Mouse (Mus musculus): Measurements from ENCODE around the gene Gm973.

Gm973 gene

DNA sequence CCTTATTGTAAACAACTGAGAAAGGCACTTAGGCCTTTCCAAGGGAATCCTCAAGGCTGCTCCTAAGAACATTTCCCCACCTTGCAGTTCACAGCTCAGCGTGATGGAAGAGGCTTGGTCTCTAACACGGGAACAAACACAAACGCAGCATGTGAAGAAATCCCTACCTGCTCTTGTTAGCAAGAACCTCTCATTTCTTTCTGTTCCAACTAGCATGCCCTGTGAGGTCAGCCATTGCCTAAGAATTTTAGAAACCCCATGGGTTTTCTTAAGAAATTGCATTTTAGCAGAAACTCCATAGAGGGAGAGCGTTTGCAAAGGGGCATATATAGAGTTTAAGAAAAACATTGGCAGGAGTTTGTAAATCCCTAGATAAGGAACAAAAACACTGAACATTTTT is 27.6 kb upstream of the Gm973 start:
- in situ Hi-C loops (cut with MboI; ENCODE audit: unreplicated experiment in 2 of 2), result loop anchor here in 1 of 2 experiments (25.0 kb wide), 1 partner anchor 726 kb away; no protein-coding TSS in a partner anchor

DNA sequence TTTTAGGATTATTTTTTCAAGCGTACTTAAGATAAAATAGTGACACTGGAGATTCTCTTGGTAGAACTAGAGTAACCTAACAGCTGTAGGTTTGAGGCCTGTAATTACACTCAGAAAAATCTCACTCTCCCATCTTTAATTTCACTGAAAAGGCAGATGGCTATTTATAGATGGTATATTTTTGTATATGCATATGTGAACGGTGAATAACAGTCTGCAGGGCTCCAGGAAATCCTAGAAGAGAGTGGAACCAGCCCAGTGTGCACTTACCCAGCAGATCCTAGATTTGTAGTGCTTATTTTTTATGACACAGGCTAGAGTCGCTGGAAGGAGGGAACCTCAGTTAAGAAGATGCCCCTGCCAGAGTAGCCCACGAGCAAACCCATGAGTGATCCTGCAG is 27.1 kb upstream of the Gm973 start:
- in situ Hi-C loops (cut with MboI; ENCODE audit: unreplicated experiment in 2 of 2), result loop anchor here in 1 of 2 experiments (25.0 kb wide), 1 partner anchor 727 kb away; no protein-coding TSS in a partner anchor

DNA sequence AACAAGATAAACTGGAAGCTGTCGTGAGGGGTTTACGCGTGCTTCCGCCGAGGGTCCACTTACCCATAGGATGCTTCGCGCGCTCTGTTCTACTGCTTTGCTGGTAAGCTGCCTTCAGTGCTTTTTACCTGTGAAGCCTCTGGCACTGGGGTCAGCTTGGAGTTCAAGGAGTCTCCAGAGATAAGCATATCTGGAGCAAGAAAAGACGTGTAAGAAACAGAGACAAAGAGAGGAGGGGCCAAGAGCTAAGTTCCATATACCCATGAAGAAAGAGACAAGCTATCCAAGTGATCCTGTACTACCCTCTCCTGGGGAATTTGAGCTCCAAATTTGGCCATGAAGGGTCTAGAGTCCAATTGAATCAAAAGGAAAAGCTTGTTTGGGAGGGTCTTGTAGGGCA is 24.5 kb upstream of the Gm973 start:
- in situ Hi-C loops (cut with MboI; ENCODE audit: unreplicated experiment in 2 of 2), result loop anchor here in 1 of 2 experiments (25.0 kb wide), 1 partner anchor 729 kb away; no protein-coding TSS in a partner anchor

DNA sequence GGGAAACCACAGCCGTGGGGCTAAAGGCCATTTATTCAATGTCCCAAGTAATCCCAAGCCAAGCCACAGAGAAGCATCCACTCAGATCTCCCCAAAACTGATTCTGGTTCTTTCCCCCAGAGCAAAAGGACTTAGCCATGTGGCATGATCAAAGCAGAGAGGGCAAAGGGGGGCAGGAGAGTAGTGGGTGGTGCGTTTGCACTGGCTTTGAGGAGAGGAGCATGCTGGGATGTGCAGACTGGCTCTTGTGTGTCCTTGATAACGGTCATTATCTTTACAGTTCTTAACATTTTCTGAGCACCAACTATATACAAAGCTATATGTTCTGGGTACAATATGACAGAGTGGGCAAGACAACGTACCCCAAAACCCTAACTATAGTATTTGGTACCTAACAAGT is 23.6 kb upstream of the Gm973 start:
- in situ Hi-C loops (cut with MboI; ENCODE audit: unreplicated experiment in 2 of 2), result loop anchor here in 1 of 2 experiments (25.0 kb wide), 1 partner anchor 730 kb away; no protein-coding TSS in a partner anchor

DNA sequence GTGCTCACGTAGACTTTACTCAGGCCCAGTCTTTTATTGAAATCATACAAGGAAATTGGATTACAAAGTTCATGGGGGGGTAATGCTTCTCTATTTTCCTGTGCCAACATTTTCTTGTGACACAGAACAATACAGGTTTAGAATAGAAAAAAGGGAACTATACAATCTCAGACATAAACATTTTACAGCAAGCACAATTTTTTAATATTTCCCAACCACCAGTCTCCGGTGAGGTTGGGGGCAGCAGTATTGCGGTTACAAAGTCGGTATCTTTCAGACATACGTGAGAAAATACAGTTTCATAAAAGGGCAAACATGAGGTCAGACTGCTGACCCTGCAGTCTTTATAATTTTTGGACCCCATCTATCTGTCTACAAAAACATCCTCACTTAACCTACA is 20.1 kb upstream of the Gm973 start:
- in situ Hi-C loops (cut with MboI; ENCODE audit: unreplicated experiment in 2 of 2), result loop anchor here in 1 of 2 experiments (25.0 kb wide), 1 partner anchor 734 kb away; no protein-coding TSS in a partner anchor

DNA sequence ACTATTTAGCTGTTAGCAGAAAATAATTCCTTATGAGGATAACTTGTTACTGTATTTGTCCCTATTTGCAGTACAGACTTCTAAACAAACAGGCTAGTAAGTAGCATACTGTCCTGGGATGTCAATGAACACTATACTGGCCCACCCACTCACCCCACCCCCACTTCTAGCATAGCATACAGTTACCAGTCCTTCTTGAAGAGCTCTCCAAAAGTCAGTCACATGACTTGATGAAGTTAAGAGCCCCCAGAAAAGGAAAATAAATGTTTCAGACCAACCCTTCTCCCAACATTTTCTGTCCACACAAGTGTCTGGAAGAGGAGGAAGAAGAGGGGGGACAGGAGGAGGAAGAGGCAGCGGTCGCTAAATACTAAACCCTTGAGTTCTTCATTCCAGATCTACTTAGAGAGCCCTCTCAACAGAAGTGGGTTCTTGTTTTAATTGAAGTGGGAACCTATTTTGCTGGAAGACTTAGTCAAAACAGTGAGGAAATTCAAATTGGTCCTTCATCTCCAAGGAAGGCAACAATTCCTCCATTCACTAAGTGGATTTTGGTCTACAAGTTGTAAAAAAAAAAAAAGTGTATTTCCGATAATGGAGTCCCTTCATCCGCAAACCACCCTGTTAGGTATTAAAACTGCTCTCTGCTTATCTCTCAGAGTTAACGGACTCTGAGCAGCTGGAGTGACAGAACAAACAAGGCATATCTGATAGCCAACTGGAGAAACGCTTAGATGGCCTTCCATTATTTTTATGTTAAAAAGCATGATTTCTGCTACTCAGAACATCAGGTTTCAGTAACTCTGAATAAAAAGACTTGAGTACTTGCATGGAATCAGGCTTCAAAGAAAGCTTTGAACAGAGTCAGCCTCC is 18.1 kb upstream of the Gm973 start:
- in situ Hi-C loops (cut with MboI; ENCODE audit: unreplicated experiment in 2 of 2), result loop anchor here in 1 of 2 experiments (25.0 kb wide), 1 partner anchor 736 kb away; no protein-coding TSS in a partner anchor

DNA sequence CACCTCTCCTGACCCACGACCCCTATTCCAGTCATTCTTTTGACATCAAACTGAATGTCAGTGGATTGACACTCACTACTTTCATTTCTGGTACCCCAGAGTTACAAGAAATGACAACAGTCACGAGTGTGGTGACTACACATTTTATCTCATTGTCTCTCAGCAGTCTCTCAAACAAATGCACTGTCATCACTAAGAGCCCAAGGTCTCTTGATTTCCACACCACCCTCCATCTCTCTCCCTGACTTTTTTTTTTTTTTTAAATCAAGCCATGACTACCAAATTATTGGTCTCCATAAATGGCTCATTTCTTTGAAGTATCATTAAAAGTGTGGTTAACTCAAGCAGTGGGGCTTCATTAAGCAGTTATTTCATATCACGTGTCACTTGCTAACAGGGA is 16.7 kb upstream of the Gm973 start:
- in situ Hi-C loops (cut with MboI; ENCODE audit: unreplicated experiment in 2 of 2), result loop anchor here in 1 of 2 experiments (25.0 kb wide), 1 partner anchor 737 kb away; no protein-coding TSS in a partner anchor

DNA sequence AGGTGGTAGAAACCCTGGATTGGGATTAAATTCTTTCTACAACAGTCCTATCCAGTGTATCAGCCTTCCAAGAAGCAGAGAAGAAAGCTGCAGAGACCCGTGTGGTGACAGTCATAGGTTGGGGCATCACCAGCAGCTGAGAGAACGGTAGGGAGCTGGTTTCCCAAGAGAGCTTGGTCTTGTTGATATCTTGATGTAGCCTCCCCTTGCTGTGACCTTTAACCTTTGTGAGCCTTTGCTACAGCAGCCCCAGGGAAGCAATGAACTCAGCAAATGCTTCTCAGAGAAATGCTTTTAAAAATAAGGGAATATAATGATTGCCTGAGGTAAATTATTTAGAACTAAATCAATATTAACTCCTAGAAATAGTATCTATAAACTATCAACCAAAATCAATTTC is 13.7 kb upstream of the Gm973 start:
- in situ Hi-C loops (cut with MboI; ENCODE audit: unreplicated experiment in 2 of 2), result no loop called here

DNA sequence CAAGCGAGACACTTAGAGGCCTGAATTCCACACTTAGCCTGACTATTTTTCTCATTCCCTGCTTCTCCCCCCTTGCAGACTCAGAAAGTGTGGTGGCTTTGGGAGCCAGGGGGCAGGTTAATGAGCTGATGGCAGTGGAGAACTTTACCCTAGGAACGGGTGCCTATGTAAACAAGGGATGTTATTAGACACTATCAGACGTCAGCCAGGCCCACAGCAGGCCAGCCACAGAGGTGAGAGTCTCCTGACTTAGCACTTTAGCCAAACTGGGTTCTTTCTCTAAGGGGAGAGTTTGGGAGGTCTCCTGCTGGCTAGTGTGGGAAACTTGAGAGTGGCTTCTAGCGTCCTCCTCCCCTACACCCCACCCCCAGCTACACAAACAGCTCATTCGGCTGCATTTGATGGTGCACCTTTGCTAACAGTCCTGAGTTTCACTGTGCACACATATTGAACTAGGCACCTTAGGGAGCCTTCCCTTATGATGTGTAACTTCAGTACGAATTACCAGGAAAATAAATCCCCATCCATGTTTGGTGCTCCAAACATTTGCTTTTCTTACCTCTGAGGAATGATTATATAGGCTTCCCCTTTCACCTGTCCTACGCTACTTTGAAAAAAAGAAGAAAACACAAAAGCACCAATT is 12.3 kb upstream of the Gm973 start:
- in situ Hi-C loops (cut with MboI; ENCODE audit: unreplicated experiment in 2 of 2), result no loop called here

DNA sequence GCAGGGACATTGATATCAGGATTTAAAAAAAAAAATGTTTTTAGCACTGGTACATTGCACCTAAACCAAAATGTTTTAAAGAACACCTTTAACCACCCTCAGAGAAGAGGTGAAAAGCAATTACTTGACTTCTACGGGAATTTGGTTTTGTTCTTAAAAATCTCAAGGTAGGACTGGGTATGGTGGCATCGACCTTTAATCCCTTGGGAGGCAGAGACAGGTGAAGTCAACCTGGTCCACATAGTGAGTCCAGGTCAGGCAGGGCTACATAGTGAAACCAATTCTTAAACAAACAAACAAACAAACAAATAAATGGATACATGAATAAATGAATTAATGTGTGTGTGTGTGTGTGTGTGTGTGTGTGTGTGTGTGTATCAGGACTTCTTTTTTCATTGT is 11.8 kb upstream of the Gm973 start:
- in situ Hi-C loops (cut with MboI; ENCODE audit: unreplicated experiment in 2 of 2), result no loop called here

DNA sequence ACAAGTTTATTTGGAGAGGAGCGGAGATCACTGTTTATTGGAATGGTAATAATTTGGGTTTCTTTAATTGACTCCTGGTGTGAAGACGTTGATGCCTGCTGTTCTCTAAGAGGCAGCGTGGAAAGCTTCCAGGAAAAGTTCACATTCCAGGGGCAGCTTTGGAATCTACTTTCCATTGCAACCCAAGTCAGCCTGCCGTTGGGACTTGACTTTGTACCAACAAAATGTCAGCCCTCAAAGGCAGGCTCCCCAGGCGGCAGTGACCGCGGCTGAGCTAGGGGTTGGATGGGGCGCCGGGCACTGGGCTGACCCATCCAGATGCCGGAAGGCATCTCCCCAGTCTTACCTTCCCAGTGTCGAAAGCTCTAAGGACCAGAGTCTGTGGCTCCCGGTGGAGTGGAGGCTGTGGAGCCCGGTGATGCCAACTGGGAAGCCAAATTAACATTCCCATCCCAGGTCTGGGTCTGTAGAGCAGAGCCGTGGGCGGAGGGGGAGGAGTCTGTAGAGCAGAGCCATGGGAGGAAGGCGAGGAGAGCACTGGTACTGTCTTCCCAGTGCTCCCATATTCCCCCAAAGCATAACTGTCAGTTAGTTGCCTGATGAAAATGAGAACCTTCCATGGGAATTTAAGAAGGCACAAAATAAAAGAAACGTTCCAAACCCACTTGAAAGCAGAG is 7.5 kb upstream of the Gm973 start:
- in situ Hi-C loops (cut with MboI; ENCODE audit: unreplicated experiment in 2 of 2), result no loop called here

DNA sequence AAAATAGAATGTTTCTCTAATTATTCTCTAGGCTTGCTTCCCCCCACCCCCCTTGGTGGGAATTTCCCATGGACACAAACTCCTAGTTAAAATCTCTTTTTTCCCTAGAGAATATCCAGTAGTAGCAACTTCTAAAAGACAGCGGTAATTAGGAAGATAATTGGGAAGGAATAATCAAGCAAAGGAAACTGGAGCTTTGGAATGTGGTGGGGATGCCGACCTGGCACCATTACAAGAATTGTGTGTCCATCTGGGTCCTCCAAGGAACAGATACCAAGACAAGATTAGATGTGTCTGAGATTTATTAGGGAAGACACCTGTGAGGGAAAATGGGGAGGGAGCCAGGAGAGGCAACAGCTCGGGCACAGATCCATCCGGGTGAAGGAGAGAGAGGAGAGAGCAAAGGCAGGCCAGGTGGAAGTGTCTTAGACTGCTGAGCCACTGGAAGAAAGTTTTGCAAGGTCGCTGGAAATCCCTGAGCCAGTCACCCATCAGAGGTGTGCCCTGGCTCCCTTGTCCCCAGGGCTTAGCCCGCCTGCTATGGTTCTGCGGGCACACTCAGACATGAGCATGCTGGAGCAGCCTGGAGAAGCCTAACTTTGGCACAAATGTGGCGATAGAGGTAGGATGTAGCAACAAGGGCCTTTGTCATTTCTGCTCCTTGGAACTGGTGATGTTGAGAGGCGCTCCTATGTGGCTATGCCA is 4.3 kb upstream of the Gm973 start:
- in situ Hi-C loops (cut with MboI; ENCODE audit: unreplicated experiment in 2 of 2), result no loop called here

DNA sequence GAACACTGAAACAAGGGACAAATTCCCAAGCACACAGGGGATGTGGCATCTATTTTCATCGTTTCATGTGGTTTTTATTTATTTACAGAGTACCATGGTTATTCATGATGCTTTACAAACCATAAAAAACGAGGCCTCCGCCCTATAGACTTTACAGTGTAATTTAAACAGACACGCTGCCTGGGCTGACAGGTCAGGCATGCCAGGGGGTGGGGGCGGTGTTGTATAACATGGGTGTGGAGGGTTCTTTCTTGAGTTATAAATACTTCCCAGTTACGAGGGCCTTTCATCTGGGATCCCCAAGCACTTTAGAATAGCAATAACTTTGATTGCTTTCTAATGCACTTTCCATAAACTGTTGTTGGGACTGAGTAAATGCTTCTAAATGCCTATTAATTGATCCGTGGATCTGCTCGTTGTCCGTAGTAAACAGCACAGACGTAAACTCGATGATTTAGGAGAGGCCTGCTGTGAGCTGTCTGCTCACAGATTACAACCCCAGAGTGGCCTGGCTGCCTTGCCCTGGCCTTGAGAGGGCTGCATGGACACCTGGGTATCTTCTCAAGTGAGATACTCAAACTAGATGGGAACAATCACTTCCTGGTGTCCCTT is 4.3 kb downstream of the Gm973 start:
- in situ Hi-C loops (cut with MboI; ENCODE audit: unreplicated experiment in 2 of 2), result no loop called here

DNA sequence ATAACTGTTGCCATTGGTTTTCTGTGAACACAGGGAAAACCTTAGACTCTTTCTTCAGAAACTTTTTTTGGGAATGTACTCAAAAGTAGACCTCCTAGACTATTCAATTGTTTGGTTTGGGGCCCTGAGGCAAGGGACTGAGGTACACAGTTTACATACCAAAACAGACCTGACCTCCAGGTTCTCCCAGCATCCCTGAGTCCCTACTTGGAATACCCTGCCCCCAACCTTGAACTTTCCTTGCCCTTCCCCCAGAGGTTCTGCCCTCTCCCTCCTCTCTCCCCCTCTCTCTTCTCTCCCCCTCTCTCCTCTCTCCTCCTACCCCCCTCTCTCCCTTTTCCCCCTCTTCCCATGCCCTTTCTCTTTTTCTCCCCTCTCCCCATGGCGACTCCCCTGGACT is 6.4 kb downstream of the Gm973 start:
- in situ Hi-C loops (cut with MboI; ENCODE audit: unreplicated experiment in 2 of 2), result no loop called here

DNA sequence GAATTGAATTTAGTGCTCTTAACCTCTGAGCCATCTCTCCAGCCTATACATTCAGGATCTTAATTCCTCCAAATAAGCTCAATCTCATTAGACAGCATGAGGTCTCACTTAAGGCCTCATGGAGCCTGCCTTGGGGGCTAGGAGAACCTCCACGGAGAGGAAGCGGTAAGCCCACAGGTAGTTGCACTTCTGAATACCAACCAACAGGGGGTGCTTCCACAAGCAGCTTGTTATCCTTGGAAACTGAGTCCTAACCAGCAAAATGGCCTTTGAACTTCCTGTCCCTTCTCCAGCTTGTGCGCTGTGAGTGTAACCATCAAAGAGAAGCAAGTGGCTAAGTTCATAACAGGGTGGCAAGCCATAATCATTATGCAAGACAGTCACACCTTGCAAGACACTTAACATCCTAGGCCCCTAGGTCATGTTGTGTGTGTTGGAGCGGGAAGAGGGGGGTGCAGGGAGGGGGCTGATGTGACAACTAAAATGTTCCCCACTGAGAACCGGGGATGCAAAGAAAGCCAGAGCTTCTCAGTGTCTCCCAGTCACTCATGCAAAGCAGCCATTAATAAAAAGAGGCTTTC is 7.4 kb downstream of the Gm973 start:
- in situ Hi-C loops (cut with MboI; ENCODE audit: unreplicated experiment in 2 of 2), result no loop called here

DNA sequence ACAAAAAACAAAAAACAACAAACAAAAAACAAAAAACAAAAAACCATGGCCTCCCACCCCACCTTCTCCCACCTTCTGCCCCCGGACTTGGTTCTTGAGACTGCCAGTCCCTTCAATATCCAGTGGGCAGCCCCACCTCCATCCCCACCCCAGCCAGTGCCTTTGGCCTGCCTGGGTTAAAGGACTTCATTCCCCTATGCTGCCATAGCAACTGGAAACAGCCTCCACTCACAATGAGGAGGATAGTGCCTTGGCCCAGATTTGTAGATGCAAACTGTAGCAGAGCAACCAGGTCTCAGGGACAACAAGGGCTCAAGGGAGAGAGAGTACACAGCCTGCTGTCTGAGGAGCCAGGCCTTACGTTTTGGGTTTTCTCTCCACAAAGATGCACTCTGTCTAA is 8.0 kb downstream of the Gm973 start:
- in situ Hi-C loops (cut with MboI; ENCODE audit: unreplicated experiment in 2 of 2), result no loop called here

DNA sequence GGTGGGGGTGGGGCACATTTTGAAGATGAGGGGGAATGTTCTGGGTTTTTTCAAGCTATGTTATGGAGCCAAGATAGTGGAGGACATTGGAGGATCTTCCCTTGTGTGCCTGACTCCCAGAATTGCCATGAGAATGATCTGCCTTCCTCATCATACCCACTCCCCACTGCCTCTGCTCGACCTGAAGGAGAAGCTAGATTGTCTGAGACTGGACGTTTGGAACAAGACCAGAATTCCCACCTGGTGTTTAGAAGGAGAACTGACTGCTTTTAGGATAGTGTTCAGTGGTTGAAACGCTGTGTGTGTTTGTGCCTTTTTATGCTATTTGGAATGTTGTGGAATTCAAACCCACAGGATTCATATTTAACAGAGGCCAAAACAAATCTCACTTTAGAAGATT is 8.7 kb downstream of the Gm973 start:
- in situ Hi-C loops (cut with MboI; ENCODE audit: unreplicated experiment in 2 of 2), result no loop called here

DNA sequence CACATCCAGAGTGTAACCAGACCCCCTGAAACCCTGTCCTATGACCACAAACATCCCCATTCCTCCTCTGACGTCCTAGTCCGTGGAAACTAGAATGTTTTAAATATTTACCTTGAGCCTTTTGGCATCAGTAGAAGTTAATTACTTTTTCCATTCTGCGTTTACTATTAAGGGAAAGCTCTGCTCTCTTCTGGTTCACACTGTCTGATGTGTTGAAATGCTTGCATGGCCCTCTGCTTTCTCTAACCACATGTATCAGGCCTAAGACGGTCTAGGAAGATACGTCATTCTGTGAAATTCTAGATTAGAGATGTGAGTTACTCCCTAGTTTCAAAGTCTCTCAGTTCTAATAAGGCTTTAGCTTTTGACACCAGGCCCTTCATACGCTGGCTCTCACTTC is 11.2 kb downstream of the Gm973 start:
- in situ Hi-C loops (cut with MboI; ENCODE audit: unreplicated experiment in 2 of 2), result no loop called here

DNA sequence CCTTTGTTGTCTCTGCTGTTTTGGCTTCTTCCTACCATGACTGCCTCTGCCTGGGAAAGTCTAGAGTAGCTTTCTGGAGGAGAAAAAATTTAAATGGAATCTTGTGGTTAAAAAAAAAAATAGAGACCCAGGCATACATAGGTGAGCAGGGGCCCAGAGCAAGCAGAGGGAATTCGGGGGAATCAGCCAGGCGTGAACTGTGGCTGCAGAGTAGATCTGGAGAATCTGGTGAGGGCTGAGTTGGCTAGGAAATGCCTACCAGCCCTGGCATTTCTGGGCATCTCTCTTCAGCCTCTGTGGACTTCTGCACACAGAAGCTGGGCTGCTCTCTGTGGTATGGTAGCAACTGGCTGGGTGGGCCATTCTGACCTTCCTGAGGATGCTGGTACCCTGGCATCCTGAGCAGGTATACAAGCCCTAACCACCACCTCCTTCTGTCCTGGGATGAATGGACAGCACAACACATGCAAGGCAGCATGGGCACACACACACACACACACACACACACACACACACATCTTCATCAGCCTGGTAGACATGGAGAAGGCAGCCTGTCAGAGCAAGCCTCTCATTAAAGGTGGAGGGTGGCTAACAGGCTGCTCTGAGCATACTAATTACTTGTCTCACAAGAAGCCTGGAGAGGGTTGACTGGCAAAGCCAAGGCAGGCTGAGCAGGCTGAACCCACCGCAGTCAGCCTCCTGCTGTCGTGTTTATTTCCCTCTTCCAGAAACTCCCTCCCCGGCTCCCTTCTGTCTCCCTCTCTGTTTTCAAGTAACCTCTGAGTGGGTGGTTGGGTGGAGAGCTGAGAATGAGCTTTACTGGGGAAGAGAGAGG is 19.1 kb downstream of the Gm973 start:
- in situ Hi-C loops (cut with MboI; ENCODE audit: unreplicated experiment in 2 of 2), result no loop called here
